Mouse (Mus musculus): Measurements from ENCODE around the gene Slc34a3. TPM values are rescaled to one million over a fixed set of nuclear protein-coding genes. Genes with fewer than 3 reads are reported as not detected.

Slc34a3 gene
- polyA plus RNA-seq, 2 experiments: not detected

DNA sequence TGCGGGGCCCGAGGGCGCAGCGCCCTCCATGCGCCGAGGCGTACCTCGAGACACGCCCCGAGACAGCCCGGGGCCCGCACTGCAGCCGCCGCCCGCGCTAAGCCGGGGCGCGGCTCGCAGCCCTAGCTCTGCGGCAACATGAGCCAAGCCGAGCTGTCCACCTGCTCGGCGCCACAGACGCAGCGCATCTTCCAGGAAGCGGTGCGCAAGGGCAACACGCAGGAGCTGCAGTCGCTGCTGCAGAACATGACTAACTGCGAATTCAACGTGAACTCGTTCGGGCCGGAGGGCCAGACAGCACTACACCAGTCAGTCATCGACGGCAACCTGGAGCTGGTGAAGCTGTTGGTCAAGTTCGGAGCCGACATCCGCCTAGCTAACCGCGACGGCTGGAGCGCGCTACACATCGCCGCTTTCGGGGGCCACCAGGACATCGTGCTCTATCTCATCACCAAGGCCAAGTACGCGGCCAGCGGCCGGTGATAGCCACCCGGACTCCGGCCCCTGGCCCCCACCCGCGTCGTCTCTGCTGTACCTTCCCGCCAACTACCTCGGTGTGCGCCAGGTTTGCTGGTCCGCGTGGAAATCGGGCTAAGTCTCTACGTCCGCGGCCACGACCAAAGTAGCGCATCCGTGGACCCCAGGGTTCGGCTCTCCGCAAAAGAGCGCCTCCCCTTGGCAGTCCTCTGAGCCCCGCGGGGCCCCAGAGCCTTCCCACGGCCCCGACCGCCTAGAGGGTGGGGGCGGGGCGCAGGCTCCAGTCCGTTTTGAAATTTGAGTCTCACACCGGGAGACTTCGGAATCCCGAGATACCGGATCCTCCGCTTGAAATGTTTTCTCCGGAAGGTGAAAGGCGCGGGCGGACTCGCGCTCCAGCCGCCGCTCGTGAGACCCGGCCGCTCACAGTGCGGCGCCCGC is 52.9 kb downstream of the Slc34a3 start:
- under 1% methylated on average over 95 of the region's 100 CpGs for WGBS
- Histone ChIP-seq H3K9ac (ENCODE audit: low read depth, low read length, severe bottlenecking) (peak overlapping the region; percentile 43), H3K27ac (replicated peaks; ENCODE audit: low read depth, low read length) (no peak overlapping the region; the same call in 1 of the 2 replicates), H3K4me2 (replicated peaks; ENCODE audit: low read depth, low read length, severe bottlenecking) (peak overlapping the region; percentile 88), H3K9me3 (ENCODE audit: control insufficient read depth, low read length) (no peaks in the 10 kb centered on the region), H3K4me1 (ENCODE audit: control insufficient read depth, insufficient read depth, low read length) (peaks cover 42% of the 10 kb centered on the region), H3K4me3 (replicated peaks; ENCODE audit: low read length) (peak overlapping the region; percentile 55), H3K27me3 (ENCODE audit: control insufficient read depth, insufficient read depth, low read length) (peaks cover 58% of the 10 kb centered on the region), H3K36me3 (ENCODE audit: control insufficient read depth, insufficient read depth, low read length) (no peaks in the 10 kb centered on the region)
- ATAC-seq (ENCODE audit: low FRiP score, low read depth): peak; percentile 13; the same call in 1 of the 2 replicates
- no peak for DNase-seq (ENCODE audit: low spot score)
- no peak for TF ChIP-seq POLR2A (IDR thresholded peaks at IDR 0.05; ENCODE audit: borderline replicate concordance, extremely low read depth, insufficient read depth, insufficient read length)

GRCm38 (mm10) chr2:25180478-25180903 is 53.7 kb downstream of the Slc34a3 start, which contains the start of gene Nrarp:
TSS of gene Nrarp (plus strand) at chr2:25180758.
- H3K4me3 ChIP-seq (replicated peaks; ENCODE audit: low read length): peak within 1 kb of the TSS; percentile 55
- H3K27ac ChIP-seq (replicated peaks; ENCODE audit: low read depth, low read length): no peak within 1 kb of the TSS; the same call in 1 of the 2 replicates
- no peaks in the 10 kb centered on the region for H3K36me3 ChIP-seq (ENCODE audit: control insufficient read depth, insufficient read depth, low read length)
- peak within 1 kb of the TSS; percentile 88 for H3K4me2 ChIP-seq (replicated peaks; ENCODE audit: low read depth, low read length, severe bottlenecking)
- DNase-seq (ENCODE audit: low spot score): peak; percentile 79
- H3K9ac ChIP-seq (ENCODE audit: low read depth, low read length, severe bottlenecking): peak within 1 kb of the TSS; percentile 43
- no peak for TF ChIP-seq POLR2A (IDR thresholded peaks at IDR 0.05; ENCODE audit: borderline replicate concordance, extremely low read depth, insufficient read depth, insufficient read length)
- ATAC-seq (ENCODE audit: low FRiP score, low read depth): peak; percentile 86
- under 1% methylated on average over 29 of the region's 35 CpGs for WGBS
- H3K4me1 ChIP-seq (ENCODE audit: control insufficient read depth, insufficient read depth, low read length): peaks cover 42% of the 10 kb centered on the region
- H3K9me3 ChIP-seq (ENCODE audit: control insufficient read depth, low read length): no peaks in the 10 kb centered on the region
- H3K27me3 ChIP-seq (ENCODE audit: control insufficient read depth, insufficient read depth, low read length): peaks cover 58% of the 10 kb centered on the region

GRCm38 (mm10) chr2:25179566-25180217 is 54.5 kb downstream of the Slc34a3 start:
- Histone ChIP-seq H3K4me2 (replicated peaks; ENCODE audit: low read depth, low read length, severe bottlenecking) (peak overlapping the region; percentile 88), H3K36me3 (ENCODE audit: control insufficient read depth, insufficient read depth, low read length) (no peaks in the 10 kb centered on the region), H3K27ac (replicated peaks; ENCODE audit: low read depth, low read length) (no peak overlapping the region), H3K4me1 (ENCODE audit: control insufficient read depth, insufficient read depth, low read length) (peaks cover 42% of the 10 kb centered on the region), H3K9me3 (ENCODE audit: control insufficient read depth, low read length) (no peaks in the 10 kb centered on the region), H3K4me3 (replicated peaks; ENCODE audit: low read length) (peak overlapping the region; percentile 55), H3K27me3 (ENCODE audit: control insufficient read depth, insufficient read depth, low read length) (peaks cover 51% of the 10 kb centered on the region), H3K9ac (ENCODE audit: low read depth, low read length, severe bottlenecking) (no peak overlapping the region)
- peak; percentile 23 for DNase-seq (ENCODE audit: low spot score)
- WGBS: 12% methylated on average over 15 of the region's 15 CpGs
- no peak for ATAC-seq (ENCODE audit: low FRiP score, low read depth)
- TF ChIP-seq POLR2A (IDR thresholded peaks at IDR 0.05; ENCODE audit: borderline replicate concordance, extremely low read depth, insufficient read depth, insufficient read length): no peak

Other genes with a start within 250 kb of the Slc34a3 start
Only the 30 nearest of the 31 such genes appear.
- gene Nsmf, start 180.0 kb downstream of the Slc34a3 start, polyA plus RNA-seq (2012; rRNA removed): 143 and 216 TPM in 2 replicates
- gene Nsmf, start 180.0 kb downstream of the Slc34a3 start, polyA plus RNA-seq (2014; fragmentation: Nextera tagmentation; extraction: Ambion mirVana): 48.6 and 67.7 TPM in 2 replicates
- 0.13 and 0.26 TPM in 2 replicates for gene Entpd8, start 154.1 kb downstream of the Slc34a3 start, polyA plus RNA-seq (2012; rRNA removed)
- gene Entpd8, start 154.1 kb downstream of the Slc34a3 start, polyA plus RNA-seq (2014; fragmentation: Nextera tagmentation; extraction: Ambion mirVana): not detected in 2 replicates
- gene Noxa1, start 139.2 kb downstream of the Slc34a3 start, polyA plus RNA-seq (2012; rRNA removed): 0.12 and 0.13 TPM in 2 replicates
- 0.15 TPM in 1 of 2 replicates, not detected in the other for gene Noxa1, start 139.2 kb downstream of the Slc34a3 start, polyA plus RNA-seq (2014; fragmentation: Nextera tagmentation; extraction: Ambion mirVana)
- gene Nrarp, start 53.6 kb downstream of the Slc34a3 start, polyA plus RNA-seq (2012; rRNA removed): 34.0 and 34.1 TPM in 2 replicates
- 27.7 and 28.2 TPM in 2 replicates for gene Nrarp, start 53.6 kb downstream of the Slc34a3 start, polyA plus RNA-seq (2014; fragmentation: Nextera tagmentation; extraction: Ambion mirVana)
- gene Tor4a, start 37.5 kb downstream of the Slc34a3 start, polyA plus RNA-seq (2012; rRNA removed): 5.9 and 6.4 TPM in 2 replicates
- 8.1 and 8.5 TPM in 2 replicates for gene Tor4a, start 37.5 kb downstream of the Slc34a3 start, polyA plus RNA-seq (2014; fragmentation: Nextera tagmentation; extraction: Ambion mirVana)
- 84.4 and 98.3 TPM in 2 replicates for gene Nelfb, start 22.9 kb downstream of the Slc34a3 start, polyA plus RNA-seq (2012; rRNA removed)
- gene Nelfb, start 22.9 kb downstream of the Slc34a3 start, polyA plus RNA-seq (2014; fragmentation: Nextera tagmentation; extraction: Ambion mirVana): 88.4 and 106 TPM in 2 replicates
- not detected in 2 replicates for gene Stpg3, start 19.7 kb downstream of the Slc34a3 start, polyA plus RNA-seq (2012; rRNA removed)
- not detected in 2 replicates for gene Stpg3, start 19.7 kb downstream of the Slc34a3 start, polyA plus RNA-seq (2014; fragmentation: Nextera tagmentation; extraction: Ambion mirVana)
- not detected in 2 replicates for gene Fam166a, start 15.6 kb downstream of the Slc34a3 start, polyA plus RNA-seq (2012; rRNA removed)
- 0.17 TPM in 1 of 2 replicates, not detected in the other for gene Fam166a, start 15.6 kb downstream of the Slc34a3 start, polyA plus RNA-seq (2014; fragmentation: Nextera tagmentation; extraction: Ambion mirVana)
- gene Tubb4b, start 9.7 kb downstream of the Slc34a3 start, polyA plus RNA-seq (2012; rRNA removed): 501 and 550 TPM in 2 replicates
- 404 and 419 TPM in 2 replicates for gene Tubb4b, start 9.7 kb downstream of the Slc34a3 start, polyA plus RNA-seq (2014; fragmentation: Nextera tagmentation; extraction: Ambion mirVana)
- gene Rnf224, start 2.4 kb upstream of the Slc34a3 start, polyA plus RNA-seq (2012; rRNA removed): 0.05 TPM in 1 of 2 replicates, not detected in the other
- not detected in 2 replicates for gene Rnf224, start 2.4 kb upstream of the Slc34a3 start, polyA plus RNA-seq (2014; fragmentation: Nextera tagmentation; extraction: Ambion mirVana)
- gene Rnf208, start 7.9 kb upstream of the Slc34a3 start, polyA plus RNA-seq (2012; rRNA removed): 14.8 and 19.1 TPM in 2 replicates
- 13.0 and 15.8 TPM in 2 replicates for gene Rnf208, start 7.9 kb upstream of the Slc34a3 start, polyA plus RNA-seq (2014; fragmentation: Nextera tagmentation; extraction: Ambion mirVana)
- 0.65 and 1.5 TPM in 2 replicates for gene Cysrt1, start 8.1 kb upstream of the Slc34a3 start, polyA plus RNA-seq (2012; rRNA removed)
- gene Cysrt1, start 8.1 kb upstream of the Slc34a3 start, polyA plus RNA-seq (2014; fragmentation: Nextera tagmentation; extraction: Ambion mirVana): 2.8 and 7.6 TPM in 2 replicates
- 19.2 and 24.6 TPM in 2 replicates for gene AL732309.1, start 12.5 kb upstream of the Slc34a3 start, polyA plus RNA-seq (2012; rRNA removed)
- gene AL732309.1, start 12.5 kb upstream of the Slc34a3 start, polyA plus RNA-seq (2014; fragmentation: Nextera tagmentation; extraction: Ambion mirVana): 6.4 and 8.3 TPM in 2 replicates
- 29.7 and 33.9 TPM in 2 replicates for gene Tmem203, start 21.1 kb upstream of the Slc34a3 start, polyA plus RNA-seq (2012; rRNA removed)
- gene Tmem203, start 21.1 kb upstream of the Slc34a3 start, polyA plus RNA-seq (2014; fragmentation: Nextera tagmentation; extraction: Ambion mirVana): 16.3 and 21.8 TPM in 2 replicates
- 4.9 and 6.0 TPM in 2 replicates for gene Tprn, start 28.3 kb upstream of the Slc34a3 start, polyA plus RNA-seq (2012; rRNA removed)
- gene Tprn, start 28.3 kb upstream of the Slc34a3 start, polyA plus RNA-seq (2014; fragmentation: Nextera tagmentation; extraction: Ambion mirVana): 6.1 and 6.8 TPM in 2 replicates
- 124 and 135 TPM in 2 replicates for gene Ssna1, start 38.1 kb upstream of the Slc34a3 start, polyA plus RNA-seq (2012; rRNA removed)
- gene Ssna1, start 38.1 kb upstream of the Slc34a3 start, polyA plus RNA-seq (2014; fragmentation: Nextera tagmentation; extraction: Ambion mirVana): 254 and 267 TPM in 2 replicates
- 121 and 165 TPM in 2 replicates for gene Anapc2, start 38.1 kb upstream of the Slc34a3 start, polyA plus RNA-seq (2012; rRNA removed)
- 117 and 126 TPM in 2 replicates for gene Anapc2, start 38.1 kb upstream of the Slc34a3 start, polyA plus RNA-seq (2014; fragmentation: Nextera tagmentation; extraction: Ambion mirVana)
- gene Tmem210, start 53.8 kb upstream of the Slc34a3 start, polyA plus RNA-seq (2012; rRNA removed): not detected in 2 replicates
- gene Tmem210, start 53.8 kb upstream of the Slc34a3 start, polyA plus RNA-seq (2014; fragmentation: Nextera tagmentation; extraction: Ambion mirVana): not detected in 2 replicates
- gene Lrrc26, start 55.6 kb upstream of the Slc34a3 start, polyA plus RNA-seq (2012; rRNA removed): 0.09 TPM in 1 of 2 replicates, not detected in the other
- 0.15 TPM in 1 of 2 replicates, not detected in the other for gene Lrrc26, start 55.6 kb upstream of the Slc34a3 start, polyA plus RNA-seq (2014; fragmentation: Nextera tagmentation; extraction: Ambion mirVana)
- gene Grin1, start 84.8 kb upstream of the Slc34a3 start, polyA plus RNA-seq (2012; rRNA removed): 0.34 and 0.42 TPM in 2 replicates
- 0.43 and 1.3 TPM in 2 replicates for gene Grin1, start 84.8 kb upstream of the Slc34a3 start, polyA plus RNA-seq (2014; fragmentation: Nextera tagmentation; extraction: Ambion mirVana)
- 34.8 and 35.3 TPM in 2 replicates for gene Man1b1, start 98.0 kb upstream of the Slc34a3 start, polyA plus RNA-seq (2012; rRNA removed)
- gene Man1b1, start 98.0 kb upstream of the Slc34a3 start, polyA plus RNA-seq (2014; fragmentation: Nextera tagmentation; extraction: Ambion mirVana): 70.2 and 83.5 TPM in 2 replicates
- 43.6 and 50.6 TPM in 2 replicates for gene Dpp7, start 122.0 kb upstream of the Slc34a3 start, polyA plus RNA-seq (2012; rRNA removed)
- gene Dpp7, start 122.0 kb upstream of the Slc34a3 start, polyA plus RNA-seq (2014; fragmentation: Nextera tagmentation; extraction: Ambion mirVana): 24.7 and 25.8 TPM in 2 replicates
- 8.2 and 10.7 TPM in 2 replicates for gene Uap1l1, start 131.3 kb upstream of the Slc34a3 start, polyA plus RNA-seq (2012; rRNA removed)
- 15.8 and 17.6 TPM in 2 replicates for gene Uap1l1, start 131.3 kb upstream of the Slc34a3 start, polyA plus RNA-seq (2014; fragmentation: Nextera tagmentation; extraction: Ambion mirVana)
- gene Sapcd2, start 138.0 kb upstream of the Slc34a3 start, polyA plus RNA-seq (2012; rRNA removed): 42.5 and 59.7 TPM in 2 replicates
- gene Sapcd2, start 138.0 kb upstream of the Slc34a3 start, polyA plus RNA-seq (2014; fragmentation: Nextera tagmentation; extraction: Ambion mirVana): 33.1 and 35.9 TPM in 2 replicates
- gene Entpd2, start 161.5 kb upstream of the Slc34a3 start, polyA plus RNA-seq (2012; rRNA removed): 3.3 and 3.9 TPM in 2 replicates
- gene Entpd2, start 161.5 kb upstream of the Slc34a3 start, polyA plus RNA-seq (2014; fragmentation: Nextera tagmentation; extraction: Ambion mirVana): 2.1 and 2.6 TPM in 2 replicates
- 76.2 TPM in 2 replicates for gene Npdc1, start 165.0 kb upstream of the Slc34a3 start, polyA plus RNA-seq (2012; rRNA removed)
- 38.9 and 42.9 TPM in 2 replicates for gene Npdc1, start 165.0 kb upstream of the Slc34a3 start, polyA plus RNA-seq (2014; fragmentation: Nextera tagmentation; extraction: Ambion mirVana)
- gene Fut7, start 188.9 kb upstream of the Slc34a3 start, polyA plus RNA-seq (2012; rRNA removed): 0.05 and 0.11 TPM in 2 replicates
- gene Fut7, start 188.9 kb upstream of the Slc34a3 start, polyA plus RNA-seq (2014; fragmentation: Nextera tagmentation; extraction: Ambion mirVana): not detected in 2 replicates
- 15.3 and 17.4 TPM in 2 replicates for gene Abca2, start 194.3 kb upstream of the Slc34a3 start, polyA plus RNA-seq (2012; rRNA removed)
- gene Abca2, start 194.3 kb upstream of the Slc34a3 start, polyA plus RNA-seq (2014; fragmentation: Nextera tagmentation; extraction: Ambion mirVana): 5.9 and 7.4 TPM in 2 replicates
- gene Clic3, start 222.5 kb upstream of the Slc34a3 start, polyA plus RNA-seq (2012; rRNA removed): 7.7 and 10.9 TPM in 2 replicates
- gene Clic3, start 222.5 kb upstream of the Slc34a3 start, polyA plus RNA-seq (2014; fragmentation: Nextera tagmentation; extraction: Ambion mirVana): 13.4 and 22.5 TPM in 2 replicates
- gene Paxx, start 226.7 kb upstream of the Slc34a3 start, polyA plus RNA-seq (2012; rRNA removed): 65.6 and 71.0 TPM in 2 replicates
- 34.0 and 44.9 TPM in 2 replicates for gene Paxx, start 226.7 kb upstream of the Slc34a3 start, polyA plus RNA-seq (2014; fragmentation: Nextera tagmentation; extraction: Ambion mirVana)

All from limb, embryonic 14.5 days (tissue).